Mouse (Mus musculus) forebrain, embryonic 10.5 days (tissue): ENCODE results near the gene Cadps2. TPM values are rescaled to one million over a fixed set of nuclear protein-coding genes. Genes with fewer than 3 reads are reported as not detected.

Source experiments
- DNase-seq: peaks from one replicate; pipeline ENCODE4 v3.0.0-alpha.2; 2017; ENCODE audit warnings: low spot score; ENCODE audit errors: extremely low spot score
- H3K27ac ChIP-seq: fragments of 300-500 bp; sonication (generic); 2 replicates; pipeline ENCODE4 v1.5.1; 2016; ENCODE audit warnings: mild to moderate bottlenecking
- H3K27me3 ChIP-seq: fragments of 300-500 bp; sonication (generic); 2 replicates; pipeline ENCODE4 v1.6.1; 2016; ENCODE audit warnings: mild to moderate bottlenecking; ENCODE audit not compliant: poor library complexity, severe bottlenecking
- H3K36me3 ChIP-seq: fragments of 300-500 bp; sonication (generic); replicated peaks from 2 replicates; pipeline ENCODE4 v1.6.1; 2016; ENCODE audit warnings: mild to moderate bottlenecking, moderate library complexity
- H3K4me1 ChIP-seq: fragments of 300-500 bp; sonication (generic); 2 replicates; pipeline ENCODE4 v1.6.1; 2016
- H3K4me3 ChIP-seq: fragments of 300-500 bp; sonication (generic); 2 replicates; pipeline ENCODE4 v1.5.1; 2016; ENCODE audit warnings: mild to moderate bottlenecking, moderate library complexity
- H3K9me3 ChIP-seq: fragments of 300-500 bp; sonication (generic); 2 replicates; pipeline ENCODE4 v1.6.1; 2016; ENCODE audit warnings: mild to moderate bottlenecking, moderate library complexity
- WGBS: fragments of 180-500 bp; shearing (Covaris S2); methylation state at CpG from one replicate; pipeline ENCODE4 v1.1.7; 2016; 5-methylcytosine and 5-hydroxymethylcytosine counted together
- polyA plus RNA-seq: library from polyadenylated mRNA; unstranded; fragments of >200 nt; fragmentation: Nextera tagmentation; extraction: Ambion mirVana; gene quantifications from 2 replicates; pipeline ENCODE4 v1.2.1, GENCODE M21; 2016

Cadps2 gene
- polyA plus RNA-seq, 1 experiment from 2014 or later, result 2.9 TPM

DNA sequence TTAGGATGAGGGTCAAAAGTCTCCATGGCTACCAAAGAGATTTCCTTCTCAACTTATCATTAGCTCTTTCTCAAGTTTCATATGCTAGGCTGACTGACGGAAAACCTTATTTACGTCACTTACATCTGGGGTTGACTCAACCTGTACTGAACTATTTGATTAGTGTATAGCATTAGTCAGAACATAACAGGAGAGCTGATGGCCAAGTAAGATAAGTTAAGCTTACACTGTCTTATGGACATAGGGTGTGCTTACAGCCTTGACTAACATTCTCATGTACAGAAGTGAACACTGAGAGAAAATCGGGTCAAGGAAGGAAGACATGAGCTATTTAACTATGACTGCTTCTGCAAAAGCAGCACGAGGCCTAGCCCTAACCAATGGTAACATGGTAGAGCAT, 550.5 kb downstream of the Cadps2 start:
- H3K9me3 ChIP-seq, result no peaks in the 10 kb centered on the region
- DNase-seq, result no peak
- no peak overlapping the region for H3K4me3 ChIP-seq
- peaks cover 6% of the 10 kb centered on the region for H3K4me1 ChIP-seq
- H3K36me3 ChIP-seq, result no peaks in the 10 kb centered on the region
- H3K27ac ChIP-seq, result no peak overlapping the region
- H3K27me3 ChIP-seq, result peaks cover 31% of the 10 kb centered on the region
- WGBS, result 93% methylated on average over 4 of the region's 4 CpGs

DNA sequence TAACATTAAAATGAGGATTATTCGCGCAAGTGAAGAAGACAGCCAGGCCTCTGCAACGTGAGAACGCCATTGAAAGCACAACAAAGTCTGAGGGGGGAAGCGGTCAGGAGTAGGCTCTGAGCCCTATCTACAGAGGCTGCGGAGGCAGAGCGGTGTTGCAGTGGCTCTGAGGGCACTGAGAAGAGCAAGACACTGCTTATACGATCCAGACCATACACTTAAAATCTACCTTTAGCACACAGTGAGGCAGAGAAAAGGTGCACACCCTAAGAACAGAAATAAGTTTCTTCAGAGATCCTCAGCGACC, 557.8 kb downstream of the Cadps2 start:
- Histone ChIP-seq H3K27ac (peak overlapping the region; percentile 76), H3K36me3 (no peaks in the 10 kb centered on the region), H3K4me1 (peaks cover 50% of the 10 kb centered on the region), H3K4me3 (peak overlapping the region; percentile 21), H3K9me3 (no peaks in the 10 kb centered on the region), H3K27me3 (peaks cover 90% of the 10 kb centered on the region)
- DNase-seq, result peak; percentile 48
- WGBS, result 17% methylated on average over 9 of the region's 9 CpGs

DNA sequence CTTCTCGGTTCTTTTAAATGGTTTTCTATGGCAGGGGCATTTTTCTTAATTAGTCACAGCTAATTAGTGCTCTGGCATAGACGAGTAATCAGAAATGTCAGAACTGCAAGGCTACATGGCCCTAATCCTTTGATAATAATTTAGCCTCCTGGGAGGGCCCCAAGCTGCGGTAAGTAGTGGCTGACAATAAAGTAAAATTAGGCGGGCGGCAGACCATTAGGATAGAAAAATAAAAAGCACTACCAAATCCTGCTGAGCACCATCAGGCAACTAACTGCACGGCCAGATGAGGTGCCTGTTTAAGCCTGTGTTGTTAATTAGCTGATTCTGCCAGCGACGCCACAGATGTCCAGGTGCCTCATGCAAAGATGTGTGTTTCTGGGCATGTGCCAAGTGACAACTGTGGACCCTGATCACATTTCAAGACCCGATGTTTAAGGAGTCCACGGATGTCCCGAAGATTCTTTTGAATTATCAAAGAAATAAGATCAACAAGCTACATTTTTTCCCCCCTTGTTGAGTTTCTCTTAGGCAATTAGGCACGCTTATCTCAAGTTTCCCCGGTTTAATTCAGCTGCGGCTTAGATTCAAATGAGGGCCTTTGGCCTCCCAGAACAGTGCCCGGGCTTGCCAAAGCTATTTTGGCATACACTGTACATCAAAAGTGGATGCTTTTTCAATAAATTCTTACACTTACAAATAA, 558.3 kb downstream of the Cadps2 start:
- H3K27me3 ChIP-seq, result peaks cover 94% of the 10 kb centered on the region
- peaks cover 50% of the 10 kb centered on the region for H3K4me1 ChIP-seq
- WGBS, result 6% methylated on average over 15 of the region's 15 CpGs
- peak overlapping the region; percentile 21 for H3K4me3 ChIP-seq
- DNase-seq, result peak; percentile 78
- no peaks in the 10 kb centered on the region for H3K36me3 ChIP-seq
- peak overlapping the region; percentile 76 for H3K27ac ChIP-seq
- H3K9me3 ChIP-seq, result no peaks in the 10 kb centered on the region

DNA sequence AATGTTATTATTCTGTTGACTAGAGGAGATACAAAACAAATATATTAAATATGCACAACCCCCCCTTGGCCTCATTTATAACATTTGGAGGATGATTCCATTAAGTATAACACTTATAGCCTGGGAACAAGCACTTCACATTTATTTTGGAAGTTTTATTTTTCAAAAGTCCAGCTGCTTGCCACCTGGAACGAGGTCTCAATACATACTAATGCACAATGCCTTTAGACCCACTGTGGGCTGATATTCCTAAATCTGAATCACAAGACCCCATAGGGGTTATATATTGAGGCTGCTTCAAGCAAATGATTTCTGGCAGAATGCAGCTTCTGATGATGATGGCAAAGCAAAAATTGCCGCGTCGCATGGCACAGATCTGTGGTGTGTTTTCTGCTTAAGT, 565.7 kb downstream of the Cadps2 start:
- H3K4me1 ChIP-seq, result peaks cover 69% of the 10 kb centered on the region
- WGBS, result 27% methylated on average over 4 of the region's 4 CpGs
- no peak for DNase-seq
- peak overlapping the region; percentile 80 for H3K27ac ChIP-seq
- H3K27me3 ChIP-seq, result peaks cover 70% of the 10 kb centered on the region
- H3K36me3 ChIP-seq, result no peaks in the 10 kb centered on the region
- no peaks in the 10 kb centered on the region for H3K9me3 ChIP-seq
- peak overlapping the region; percentile 22; the same call in 1 of the 2 replicates for H3K4me3 ChIP-seq

DNA sequence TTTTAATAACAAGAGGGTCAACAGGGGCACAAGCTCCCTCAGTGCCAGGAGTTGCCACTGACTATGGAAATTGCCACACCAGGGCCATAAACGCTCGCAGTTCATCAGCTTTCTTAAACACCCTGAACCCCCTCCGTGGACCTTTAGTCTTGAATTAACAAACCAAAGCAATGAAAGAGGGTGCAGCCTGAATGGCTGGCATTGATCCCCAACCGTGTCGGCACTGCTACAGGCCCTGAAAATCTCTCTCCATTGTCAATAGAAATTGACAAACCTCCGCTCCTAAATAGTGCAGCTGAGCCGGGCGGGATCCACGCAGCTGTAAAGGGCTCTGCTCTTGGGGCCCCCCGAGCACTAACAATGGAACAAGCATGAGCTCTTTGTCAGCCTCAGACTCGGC, 566.2 kb downstream of the Cadps2 start:
- H3K9me3 ChIP-seq, result no peaks in the 10 kb centered on the region
- peak overlapping the region; percentile 27 for H3K4me3 ChIP-seq
- peak overlapping the region; percentile 80 for H3K27ac ChIP-seq
- peak; percentile 85 for DNase-seq
- H3K4me1 ChIP-seq, result peaks cover 74% of the 10 kb centered on the region
- no peaks in the 10 kb centered on the region for H3K36me3 ChIP-seq
- 1% methylated on average over 11 of the region's 11 CpGs for WGBS
- peaks cover 70% of the 10 kb centered on the region for H3K27me3 ChIP-seq

DNA sequence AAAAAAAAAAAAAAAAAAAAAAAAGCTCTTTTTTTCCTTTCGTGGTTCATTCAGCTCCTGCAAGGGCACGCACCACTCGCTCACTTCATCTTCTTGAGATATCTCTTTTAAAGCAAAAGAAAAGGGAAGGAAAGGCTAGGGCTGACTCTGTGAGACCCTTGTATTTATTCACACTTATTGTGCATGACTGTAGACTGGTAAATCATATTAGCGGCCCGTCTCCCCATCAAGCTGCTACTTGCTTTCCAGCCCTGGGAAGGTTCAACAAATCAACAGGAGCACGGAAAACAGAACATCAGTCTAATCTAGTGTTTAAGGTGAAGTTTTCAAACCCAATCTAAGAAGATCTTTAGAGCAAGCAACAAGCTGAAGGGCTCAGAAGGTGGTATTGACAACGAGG, 566.7 kb downstream of the Cadps2 start:
- WGBS, result 5% methylated on average over 7 of the region's 7 CpGs
- Histone ChIP-seq H3K9me3 (no peaks in the 10 kb centered on the region), H3K27me3 (peaks cover 70% of the 10 kb centered on the region), H3K36me3 (no peaks in the 10 kb centered on the region), H3K4me1 (peaks cover 77% of the 10 kb centered on the region), H3K27ac (peak overlapping the region; percentile 80), H3K4me3 (peak overlapping the region; percentile 27)
- no peak for DNase-seq

DNA sequence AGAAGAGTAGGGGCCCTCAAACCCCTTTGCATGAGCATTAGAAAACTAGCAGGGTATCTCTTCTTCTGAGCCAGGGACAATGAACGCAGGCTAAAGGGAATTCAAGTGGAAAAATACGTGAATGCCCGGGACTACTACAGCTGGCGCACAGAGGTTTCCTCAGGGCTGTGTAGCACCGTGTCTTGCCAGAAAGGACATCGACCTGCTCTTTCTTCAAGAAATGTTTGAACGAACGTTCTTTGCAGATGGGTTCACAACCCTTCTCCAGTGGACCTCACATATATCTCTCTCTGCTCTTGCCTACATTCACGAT, 578.5 kb downstream of the Cadps2 start:
- H3K27ac ChIP-seq, result peak overlapping the region; percentile 85
- peak overlapping the region; percentile 45 for H3K4me3 ChIP-seq
- WGBS, result 1% methylated on average over 9 of the region's 9 CpGs
- DNase-seq, result no peak
- H3K27me3 ChIP-seq, result peaks cover 98% of the 10 kb centered on the region
- H3K9me3 ChIP-seq, result no peaks in the 10 kb centered on the region
- peaks cover 50% of the 10 kb centered on the region for H3K4me1 ChIP-seq
- no peaks in the 10 kb centered on the region for H3K36me3 ChIP-seq

DNA sequence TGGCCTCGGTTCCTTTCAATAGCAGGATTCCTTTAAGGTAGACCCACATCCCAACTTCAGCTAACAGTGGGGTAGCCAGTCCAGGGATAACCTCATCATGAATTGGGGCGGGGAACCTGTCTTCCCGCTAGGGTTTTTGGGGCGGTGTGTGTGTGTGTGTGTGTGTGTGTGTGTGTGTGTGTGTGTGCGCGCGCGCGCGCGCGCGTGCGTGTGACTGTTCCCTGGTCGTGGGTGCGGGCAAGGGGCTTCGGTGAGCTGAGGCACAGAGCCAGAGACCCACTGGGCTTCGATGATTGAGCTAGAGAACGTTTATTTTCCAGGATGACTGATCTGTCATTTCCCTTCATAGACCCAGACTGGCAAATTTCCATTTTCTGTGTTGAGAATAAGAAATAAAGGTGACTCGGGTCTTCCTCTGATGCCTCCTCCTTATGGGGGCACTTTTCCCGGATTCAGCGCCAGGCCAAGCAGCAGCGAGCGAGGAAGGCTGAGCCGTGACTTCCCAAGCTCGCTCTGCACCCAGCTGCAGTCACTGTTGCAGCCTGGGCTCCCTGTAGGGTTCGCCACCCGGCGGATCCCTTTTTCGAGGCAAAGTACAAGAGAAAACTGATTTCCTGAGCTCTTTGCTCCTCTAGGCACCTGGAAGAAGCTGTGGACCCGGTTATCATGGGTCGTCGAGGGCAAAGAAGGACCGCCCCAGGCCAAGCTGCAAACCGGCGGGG, 579.0 kb downstream of the Cadps2 start:
- WGBS, result 1% methylated on average over 27 of the region's 36 CpGs
- Histone ChIP-seq H3K4me1 (peaks cover 55% of the 10 kb centered on the region), H3K36me3 (no peaks in the 10 kb centered on the region), H3K4me3 (peak overlapping the region; percentile 45), H3K9me3 (no peaks in the 10 kb centered on the region), H3K27ac (peak overlapping the region; percentile 85), H3K27me3 (peaks cover 98% of the 10 kb centered on the region)
- DNase-seq, result peak; percentile 50

DNA sequence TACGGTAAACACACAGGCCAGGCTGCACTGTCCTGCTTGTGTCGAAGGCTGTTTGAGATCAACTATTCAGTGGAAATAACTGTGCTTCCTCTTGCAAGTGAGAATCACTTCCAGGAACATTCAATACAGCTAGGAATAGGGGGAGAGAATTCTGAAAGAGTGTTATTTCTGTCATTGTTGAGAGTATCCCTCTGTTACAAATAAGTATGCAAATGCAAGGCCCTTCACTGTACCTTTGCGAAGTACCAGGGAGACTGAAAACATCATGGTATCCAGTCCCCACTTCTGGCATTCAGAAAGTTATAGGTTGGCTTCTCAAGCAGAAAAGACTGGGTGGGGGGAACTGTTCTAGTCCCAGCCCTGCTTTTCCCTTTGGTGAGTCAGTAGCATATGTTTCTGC, 581.2 kb downstream of the Cadps2 start:
- H3K9me3 ChIP-seq, result no peaks in the 10 kb centered on the region
- no peaks in the 10 kb centered on the region for H3K36me3 ChIP-seq
- H3K4me1 ChIP-seq, result peaks cover 77% of the 10 kb centered on the region
- H3K27me3 ChIP-seq, result peaks cover 99% of the 10 kb centered on the region
- 0 out of 2 replicates have a peak overlapping the region, but pooled peaks have one; percentile 2 for H3K27ac ChIP-seq
- 47% methylated on average over 3 of the region's 3 CpGs for WGBS
- no peak overlapping the region for H3K4me3 ChIP-seq
- DNase-seq, result no peak

DNA sequence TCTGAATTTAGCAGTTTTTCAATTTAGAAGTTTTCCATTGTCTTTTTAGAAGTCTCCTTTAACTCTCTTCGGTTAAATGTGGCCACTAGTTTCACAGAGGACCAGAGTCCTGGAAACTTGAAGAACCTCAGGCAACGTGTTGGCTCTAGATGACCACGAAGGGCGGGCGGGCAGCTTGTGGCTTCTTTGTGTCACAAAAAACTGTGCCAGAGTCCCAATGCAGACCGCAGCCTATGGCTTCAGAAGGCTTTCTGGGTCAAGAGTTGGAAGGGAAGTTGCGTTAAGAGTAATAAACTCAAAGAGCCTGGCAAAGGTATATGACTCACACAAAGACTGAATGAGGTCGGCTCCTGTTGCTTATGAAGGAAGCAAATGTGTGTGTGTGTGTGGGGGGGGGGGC, 584.1 kb downstream of the Cadps2 start:
- Histone ChIP-seq H3K27ac (peak overlapping the region; percentile 60; the same call in 1 of the 2 replicates), H3K9me3 (no peaks in the 10 kb centered on the region), H3K4me1 (peaks cover 79% of the 10 kb centered on the region), H3K4me3 (no peak overlapping the region), H3K36me3 (no peaks in the 10 kb centered on the region), H3K27me3 (peaks cover 98% of the 10 kb centered on the region)
- DNase-seq, result no peak
- WGBS, result 21% methylated on average over 8 of the region's 8 CpGs

DNA sequence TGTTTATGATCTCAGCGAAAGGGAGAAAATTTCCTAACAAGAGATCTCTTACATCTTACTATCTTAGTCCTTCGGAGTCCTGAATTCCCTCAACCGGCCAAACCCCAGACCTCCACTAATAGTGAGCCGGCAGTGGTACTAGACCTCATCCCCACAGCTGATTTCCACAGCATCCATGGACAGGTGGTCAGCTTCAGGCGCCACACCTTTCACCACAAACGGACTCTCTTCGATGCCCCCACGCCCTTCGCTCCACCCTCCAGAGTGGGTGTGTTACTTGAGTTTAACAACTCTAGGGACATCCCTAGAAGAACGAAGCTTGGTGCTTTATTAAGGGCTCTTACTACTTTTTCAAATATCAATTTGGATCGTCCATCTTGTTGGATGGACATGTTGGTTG, 584.6 kb downstream of the Cadps2 start:
- no peak for DNase-seq
- Histone ChIP-seq H3K27ac (peak overlapping the region; percentile 99), H3K36me3 (no peaks in the 10 kb centered on the region), H3K9me3 (no peaks in the 10 kb centered on the region), H3K27me3 (peaks cover 98% of the 10 kb centered on the region), H3K4me1 (peaks cover 79% of the 10 kb centered on the region), H3K4me3 (peak overlapping the region; percentile 81)
- WGBS, result 16% methylated on average over 11 of the region's 11 CpGs

DNA sequence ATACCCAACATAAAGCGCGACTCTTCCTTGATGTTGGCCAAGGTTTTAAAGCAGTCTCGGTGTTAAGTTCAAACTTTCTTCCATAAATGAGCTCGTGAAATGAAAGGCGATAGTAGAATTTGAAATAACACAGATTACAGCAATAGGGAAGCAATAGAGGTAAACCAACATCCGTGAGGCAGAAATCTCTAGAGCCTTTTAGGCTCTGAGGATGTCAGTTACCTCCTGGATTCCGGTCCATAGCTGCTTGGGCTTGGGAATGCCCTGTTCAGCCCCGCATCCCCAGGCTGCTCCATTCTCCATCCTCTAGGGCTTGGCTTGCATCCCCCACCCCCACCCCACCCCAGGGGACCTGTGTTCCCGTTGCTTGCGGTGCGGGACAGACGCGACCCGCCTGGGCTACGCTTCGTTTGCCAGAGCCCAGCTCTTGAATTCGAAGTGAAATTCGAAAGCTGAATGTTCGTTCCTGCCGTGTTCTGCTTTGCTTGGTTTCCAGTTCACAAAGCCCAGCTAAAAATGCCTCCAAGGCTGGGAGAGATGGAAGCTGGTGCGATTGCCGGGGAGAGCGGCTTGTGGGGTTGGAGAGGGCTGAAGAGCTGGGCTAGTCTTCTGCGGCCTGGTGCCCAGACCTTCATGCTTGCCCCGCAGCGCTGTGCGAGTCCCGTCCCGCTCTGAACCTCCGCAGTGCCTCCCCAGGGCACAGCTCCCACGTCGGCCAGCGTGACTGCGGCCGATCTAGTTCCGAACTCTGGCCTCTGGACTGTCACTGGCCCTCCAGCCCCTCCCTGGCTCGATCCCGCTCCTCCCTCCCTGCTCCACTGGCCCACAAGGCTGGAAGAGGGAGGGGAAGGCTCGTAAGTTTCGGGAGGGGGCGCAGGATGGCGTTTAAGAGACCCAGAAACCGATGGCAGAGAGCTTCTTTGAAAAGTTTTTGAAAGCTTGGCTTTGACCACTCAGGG, 585.6 kb downstream of the Cadps2 start:
- Histone ChIP-seq H3K9me3 (no peaks in the 10 kb centered on the region), H3K27ac (peak overlapping the region; percentile 99), H3K27me3 (peaks cover 98% of the 10 kb centered on the region), H3K4me1 (peaks cover 79% of the 10 kb centered on the region), H3K4me3 (peak overlapping the region; percentile 81), H3K36me3 (no peaks in the 10 kb centered on the region)
- peak; percentile 80 for DNase-seq
- under 1% methylated on average over 43 of the region's 43 CpGs for WGBS
